Mouse (Mus musculus) left cerebral cortex, adult 9 months (tissue): ENCODE measurements at regions not wholly inside any gene's neighbourhood (a gene's known extent, or its start where the extent isn't known, plus 50 kb on each side); places are given as distances from the start of the nearest gene placed in this dataset.

Experiments used
- DNase-seq, 2 experiments: peaks; one replicate each; pipeline ENCODE4 v3.0.0; 2022; ENCODE audit warnings: low spot score in 2 of 2

- DNase-seq, result no peak
These were observed 135.8 kb upstream of the Grik3 start for GRCm38 (mm10) chr4:125354742-125355141.

- no peak for DNase-seq
These were observed 140.4 kb upstream of the Grik3 start for GRCm38 (mm10) chr4:125350056-125350455.

DNA sequence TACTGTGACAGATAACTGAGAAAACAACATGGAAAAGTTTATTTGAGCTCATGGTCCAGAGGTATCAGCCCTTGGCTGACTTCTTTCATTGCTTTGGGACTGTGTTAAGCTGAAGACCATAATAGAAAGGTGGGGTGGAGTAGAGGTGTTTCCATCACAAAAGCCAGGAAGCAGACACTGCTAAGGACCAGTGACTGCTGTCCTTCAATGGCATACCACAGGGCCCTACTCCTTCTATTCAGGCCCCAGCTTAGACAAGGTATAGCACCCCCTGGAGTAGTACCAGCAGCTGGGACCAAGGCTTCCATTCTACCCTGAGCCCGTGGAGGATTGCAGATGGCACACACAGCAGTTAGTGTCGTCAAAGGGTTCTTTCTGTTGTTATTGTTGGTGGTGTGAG lies 151.4 kb upstream of the Grik3 start:
- DNase-seq, result no peak

DNA sequence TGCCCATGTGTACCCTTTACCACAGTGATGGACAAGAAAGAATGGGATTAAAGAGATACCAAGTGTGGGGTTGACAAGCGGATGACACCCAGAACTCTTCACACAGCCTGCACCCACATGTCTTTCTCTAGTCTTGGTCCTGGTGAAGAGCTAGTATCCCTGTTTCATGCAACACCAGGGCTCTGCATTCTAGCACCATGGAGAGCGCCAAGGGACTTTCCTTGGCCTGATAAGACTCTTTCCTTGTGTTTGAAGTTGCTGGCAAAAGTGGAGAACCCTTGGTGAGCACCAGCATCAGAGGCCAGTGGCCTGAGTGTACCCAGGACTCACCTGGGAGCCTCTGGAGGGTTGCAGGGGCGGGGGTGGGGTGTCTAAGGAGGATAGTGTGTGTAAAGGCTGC lies 161.7 kb upstream of the Grik3 start:
- no peak for DNase-seq

DNA sequence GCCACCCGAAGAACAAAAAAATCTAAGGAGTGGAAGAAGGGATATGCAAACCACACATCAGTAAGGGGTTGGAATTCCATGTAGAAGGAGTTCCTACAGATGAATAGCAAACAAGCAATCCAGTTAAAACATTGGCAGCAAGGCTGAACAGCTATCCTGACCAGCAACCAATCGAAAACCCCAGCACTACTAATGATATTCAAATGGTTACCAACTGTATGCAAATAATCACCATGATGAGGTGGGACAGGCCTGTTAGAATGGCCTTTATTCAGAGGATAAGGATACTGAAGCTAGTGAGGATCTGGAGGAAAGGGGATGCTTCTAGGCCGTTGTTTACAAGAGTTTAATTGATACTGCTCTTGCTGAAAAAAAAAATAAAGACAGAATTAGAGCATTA lies 166.0 kb upstream of the Grik3 start:
- no peak for DNase-seq

DNA sequence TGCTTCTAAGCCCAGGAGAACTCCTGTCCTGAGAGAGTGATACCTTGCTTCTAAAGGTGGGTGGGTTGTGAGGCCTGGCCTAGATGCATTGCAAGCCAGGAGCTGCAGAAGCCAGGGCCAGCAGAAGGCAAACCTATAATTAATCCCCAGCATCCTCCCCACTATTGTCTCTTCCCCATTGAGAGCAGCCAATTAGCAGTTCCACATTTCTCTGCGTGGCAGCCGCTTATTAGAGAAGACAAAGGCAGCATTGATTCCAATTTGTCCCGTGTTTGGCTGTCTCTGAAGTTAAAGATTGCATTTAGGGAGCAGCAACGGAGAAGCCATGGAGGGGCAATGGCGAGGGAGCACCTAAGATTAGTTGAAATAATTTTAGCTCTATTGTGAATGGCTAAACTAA lies 171.2 kb upstream of the Grik3 start:
- DNase-seq, result no peak

- DNase-seq, result no peak
These were observed 172.2 kb upstream of the Grik3 start for GRCm38 (mm10) chr4:125318293-125318692.

DNA sequence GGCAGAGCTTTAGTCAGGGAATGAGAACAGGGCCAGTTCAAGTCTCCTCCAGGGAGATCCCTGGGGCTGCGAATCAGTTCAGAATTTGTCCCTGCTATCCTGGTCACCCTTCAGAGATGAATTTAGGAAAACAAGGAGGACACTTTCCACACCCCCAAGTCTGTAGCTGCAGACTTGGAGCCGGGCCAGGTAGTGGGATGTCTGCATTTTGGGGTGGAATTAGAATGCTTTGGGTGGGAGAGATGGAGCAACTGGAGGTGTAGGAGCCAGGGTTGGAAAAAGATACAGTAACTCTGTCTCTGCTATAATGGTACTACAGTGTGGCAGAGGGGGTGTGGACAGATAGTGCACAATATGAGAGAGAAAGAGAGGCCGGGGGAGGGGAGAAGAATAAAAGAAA lies 173.6 kb upstream of the Grik3 start:
- no peak for DNase-seq

DNA sequence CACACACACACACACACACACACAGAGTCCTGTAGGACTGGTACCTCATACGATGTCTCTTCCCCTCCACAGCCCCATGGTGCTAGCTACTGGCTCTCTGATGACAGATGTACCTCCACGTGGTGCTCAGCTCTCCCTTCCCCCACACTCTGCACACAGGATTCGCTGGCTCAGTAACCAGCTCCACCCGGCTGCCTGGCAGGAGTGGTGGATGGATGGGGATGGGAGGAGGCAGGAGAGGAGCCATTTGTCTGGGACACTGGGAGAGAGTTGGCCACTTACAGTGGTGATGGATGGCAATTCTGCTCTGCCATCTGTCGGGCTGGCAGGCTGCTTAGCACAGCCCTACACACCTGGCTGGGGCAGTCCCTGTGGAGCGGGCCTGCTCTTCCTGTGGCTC lies 174.7 kb upstream of the Grik3 start:
- peak in 1 of 2 experiments; percentile 58 for DNase-seq

GRCm38 (mm10) chr4:125313892-125314291 lies 176.6 kb upstream of the Grik3 start:
- no peak for DNase-seq

GRCm38 (mm10) chr4:125313252-125313651 lies 177.2 kb upstream of the Grik3 start:
- DNase-seq, result no peak

DNA sequence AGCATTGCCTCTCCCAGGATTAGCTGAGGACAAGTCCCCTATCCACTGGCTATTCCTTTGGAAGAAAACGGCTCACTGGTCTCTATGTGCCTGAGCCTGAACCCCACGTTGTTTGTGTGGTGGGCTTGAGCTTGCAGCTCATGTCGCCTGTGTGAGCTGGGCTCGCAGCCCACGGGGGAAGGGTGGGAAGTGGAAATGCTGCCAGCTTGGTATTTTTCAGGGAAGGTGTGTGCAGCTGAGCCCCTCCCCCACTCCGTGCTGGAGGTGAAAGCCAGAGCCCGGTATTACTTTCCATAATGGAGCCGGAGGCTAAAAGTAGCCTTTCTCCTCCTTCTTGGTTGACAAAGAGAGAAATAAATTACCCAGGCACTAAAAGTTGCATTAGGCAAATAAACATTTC lies 180.5 kb upstream of the Zc3h12a start:
- DNase-seq, result no peak

GRCm38 (mm10) chr4:125305766-125306165 lies 178.1 kb upstream of the Zc3h12a start:
- DNase-seq, result no peak

DNA sequence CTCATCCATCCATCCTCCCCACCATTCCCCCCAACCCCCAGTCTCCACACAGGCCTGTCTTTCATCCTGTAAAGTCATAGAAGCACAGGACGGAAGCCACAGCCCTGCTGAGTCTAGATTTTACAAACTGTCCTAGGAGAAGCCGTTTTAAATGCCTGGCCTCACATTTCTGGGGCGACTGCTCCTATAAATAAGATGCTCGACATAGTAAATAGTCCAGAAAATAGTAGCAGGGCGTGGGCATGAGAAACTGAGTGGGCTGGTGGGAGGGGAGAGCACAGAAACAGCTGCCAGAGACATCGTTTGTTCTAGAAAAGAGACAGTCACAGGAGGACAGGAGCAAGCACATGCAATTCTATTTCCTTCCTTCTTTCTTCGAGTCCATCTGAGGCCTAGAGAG lies 175.0 kb upstream of the Zc3h12a start:
- DNase-seq, result peak in 1 of 2 experiments; percentile 62

DNA sequence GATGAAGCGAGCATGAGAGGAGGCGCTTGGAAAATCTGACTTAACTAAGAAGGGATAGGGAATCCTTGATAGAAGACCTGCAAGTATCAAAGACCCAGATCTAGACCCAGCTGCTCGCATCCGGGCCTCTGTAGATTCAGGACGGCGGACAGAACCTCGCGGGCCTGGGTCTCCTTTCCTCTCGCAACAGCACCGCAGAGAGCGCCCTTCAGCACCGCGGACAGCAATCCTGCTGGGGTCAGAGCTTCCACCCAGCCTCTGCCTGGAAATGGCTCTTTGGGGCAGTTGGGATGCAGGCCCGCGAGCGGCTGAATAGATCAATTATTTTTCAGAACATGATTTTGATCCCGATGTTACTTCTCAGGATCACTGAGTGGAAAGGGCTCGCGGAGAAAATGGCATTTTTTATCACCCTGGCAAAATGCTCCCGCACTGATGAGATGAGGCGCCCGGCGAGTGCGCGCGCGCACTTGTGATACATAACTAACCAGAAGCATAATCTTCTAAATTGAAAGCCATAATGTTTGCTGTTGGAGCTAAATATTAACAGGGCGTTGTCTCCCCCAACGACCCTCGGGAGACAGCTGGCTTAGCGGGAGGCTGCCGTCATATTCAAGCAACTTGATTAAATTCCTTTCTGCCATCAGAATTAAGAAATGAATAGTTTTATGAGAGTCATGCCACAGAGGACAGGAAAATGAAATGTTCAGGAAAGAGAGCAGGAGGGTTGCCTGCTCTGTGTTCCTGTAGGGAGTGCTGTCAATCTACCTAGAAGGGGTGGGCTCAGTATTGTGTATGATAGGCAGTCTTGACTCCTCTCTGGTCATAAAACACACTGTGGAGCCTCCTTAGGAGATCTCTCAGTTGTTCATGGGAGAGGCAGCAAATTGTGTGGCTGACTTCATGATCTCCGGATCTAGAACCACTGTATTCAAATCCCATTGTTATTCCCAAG lies 173.1 kb upstream of the Zc3h12a start:
- no peak for DNase-seq

- DNase-seq, result no peak
These were observed 163.1 kb upstream of the Zc3h12a start for GRCm38 (mm10) chr4:125290761-125291160.

DNA sequence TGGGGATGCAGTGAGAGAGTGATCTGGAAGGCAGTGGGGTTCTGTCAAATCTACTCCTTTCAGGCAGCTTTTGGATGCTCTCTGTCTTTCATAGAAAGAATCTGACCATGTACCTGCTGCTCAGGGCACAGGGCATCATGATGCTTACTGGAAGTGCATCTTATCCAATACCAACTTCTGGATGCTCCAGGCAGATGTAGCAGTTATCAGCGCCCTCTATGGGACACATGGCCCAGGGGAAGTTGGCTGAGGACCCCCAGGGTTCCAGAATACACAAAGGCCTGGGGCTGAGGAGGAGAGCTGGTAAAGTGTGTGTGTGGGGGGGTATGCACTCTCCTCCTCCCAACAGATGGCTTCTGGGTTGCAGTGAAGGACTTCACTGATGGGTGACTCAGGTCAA lies 162.1 kb upstream of the Zc3h12a start:
- DNase-seq, result no peak

DNA sequence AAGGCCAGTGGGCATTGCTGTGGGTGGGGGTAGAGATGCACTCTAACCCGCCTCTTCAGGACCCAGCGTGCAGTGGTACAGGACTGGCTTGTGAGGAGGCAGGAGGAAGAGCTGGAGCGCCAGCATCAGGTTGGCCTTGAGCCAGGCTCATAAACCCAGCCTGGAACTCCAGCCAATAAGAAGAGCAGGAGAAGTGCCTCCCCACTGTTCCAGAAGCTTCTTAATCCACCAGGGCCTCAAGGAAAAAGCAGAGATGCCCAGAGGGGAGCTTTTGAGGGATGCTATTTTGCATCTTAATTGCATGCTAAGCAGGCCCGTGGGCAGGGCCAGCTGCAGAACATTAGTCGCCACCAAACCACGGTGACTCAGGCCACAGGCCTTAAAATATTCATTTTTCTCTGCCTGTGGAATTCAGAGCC lies 161.4 kb upstream of the Zc3h12a start:
- peak; percentile 55 to 71 for DNase-seq

DNA sequence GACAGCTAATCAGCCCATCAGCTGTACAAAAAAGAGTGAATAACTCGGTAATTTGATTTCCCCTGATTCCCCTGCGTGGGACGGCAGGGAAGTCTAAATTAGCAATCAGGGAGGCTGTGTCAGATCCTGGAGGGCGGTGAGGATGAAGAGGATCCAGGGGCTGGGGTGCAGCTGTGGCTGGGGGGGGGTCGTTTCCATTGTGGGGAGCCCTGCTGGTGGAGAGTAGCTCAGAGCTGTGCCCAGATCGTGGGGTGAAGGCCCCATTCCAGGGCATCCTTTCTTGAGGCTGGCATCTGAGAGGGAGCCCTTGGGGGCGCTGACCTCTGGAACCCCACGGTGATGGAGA lies 155.3 kb upstream of the Zc3h12a start:
- no peak for DNase-seq

GRCm38 (mm10) chr4:125282154-125282973 lies 154.7 kb upstream of the Zc3h12a start:
- DNase-seq, result peak; percentile 45 to 79

DNA sequence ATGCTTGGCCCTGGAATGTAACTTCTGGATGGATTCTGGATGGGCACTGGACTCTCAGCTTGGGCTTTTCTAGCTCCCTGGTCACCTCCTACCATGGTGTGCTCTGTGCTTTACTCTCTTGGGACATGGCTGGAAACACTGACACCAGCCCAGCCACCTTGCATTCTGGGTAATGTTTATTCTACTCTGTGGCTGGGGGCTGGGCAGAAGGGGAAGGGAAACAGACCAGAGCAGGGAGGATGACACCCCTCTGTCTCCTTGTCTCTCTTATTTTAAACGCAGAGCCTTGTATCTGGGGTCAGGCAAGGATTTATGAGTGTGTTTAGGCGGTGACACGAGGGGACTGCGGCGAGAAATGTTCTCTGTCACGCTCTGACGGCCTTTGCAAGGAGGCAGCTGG lies 151.5 kb upstream of the Zc3h12a start:
- no peak for DNase-seq

GRCm38 (mm10) chr4:125276861-125277260 lies 149.2 kb upstream of the Zc3h12a start:
- no peak for DNase-seq

DNA sequence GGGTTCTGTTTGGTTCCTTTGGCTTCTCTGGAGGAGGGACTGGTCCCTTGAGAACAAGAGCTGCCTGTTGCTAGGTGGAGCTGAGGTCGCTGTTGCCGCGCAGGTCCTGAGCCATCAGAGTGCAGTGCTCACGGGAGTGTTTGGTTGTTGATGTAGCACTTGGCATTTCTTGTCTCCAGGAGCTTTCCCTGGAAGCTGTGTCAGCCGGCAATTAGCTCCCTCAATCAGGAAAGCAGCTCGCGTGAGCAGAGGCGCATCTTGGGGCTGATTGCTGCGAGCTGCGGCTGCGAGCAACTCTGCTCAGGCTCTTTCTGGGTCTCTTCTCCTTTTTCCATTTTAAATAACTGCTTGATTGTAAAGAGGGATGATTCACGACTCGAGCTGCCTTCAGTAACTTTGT lies 147.6 kb upstream of the Zc3h12a start:
- peak in 1 of 2 experiments; percentile 33 for DNase-seq
